Mouse (Mus musculus) liver, embryonic 14.5 days (tissue): ENCODE data around the gene Snrpa. TPM values are rescaled to one million over a fixed set of nuclear protein-coding genes. Genes with fewer than 3 reads are reported as not detected.

Experiments
- ATAC-seq: fragments of 200-750 bp; cut with Nextera tagmentation; 2 replicates; pipeline ENCODE4 v1.8.0; 2017; ENCODE audit warnings: moderate number of reproducible peaks, mild to moderate bottlenecking, moderate library complexity; ENCODE audit not compliant: insufficient read depth
- DNase-seq, 3 experiments: peaks; one replicate each; pipeline ENCODE4 v3.0.0-alpha.2; 2012 to 2013; ENCODE audit warnings: low read depth in 3 of 3, low spot score in 3 of 3
- H3K27ac ChIP-seq: fragments of 300-500 bp; sonication (generic); 2 replicates; pipeline ENCODE4 v1.5.1; 2014; ENCODE audit warnings: moderate library complexity, mild to moderate bottlenecking, control low read depth, inconsistent platforms
- H3K27me3 ChIP-seq: fragments of 300-500 bp; sonication (generic); 2 replicates; pipeline ENCODE4 v1.6.1; 2014; ENCODE audit warnings: mild to moderate bottlenecking, low read length, moderate library complexity; ENCODE audit not compliant: control insufficient read depth, insufficient read depth
- H3K36me3 ChIP-seq: fragments of 300-500 bp; sonication (generic); replicated peaks from 2 replicates; pipeline ENCODE4 v1.6.1; 2014; ENCODE audit warnings: low read depth; ENCODE audit not compliant: control insufficient read depth, insufficient read depth
- H3K4me1 ChIP-seq, 2 experiments: fragments of 200-500 bp in 1 of 2; fragments of 300-500 bp in 1 of 2; sonication (generic) in 1 of 2; replicated peaks; 2 replicates each; pipeline ENCODE4 v1.6.1; 2012 to 2014; ENCODE audit warnings: antibody characterized with exemption in 1 of 2, inconsistent platforms in 1 of 2, low read length in 1 of 2; ENCODE audit not compliant: control insufficient read depth in 2 of 2, insufficient read depth in 2 of 2
- H3K4me2 ChIP-seq: fragments of 300-500 bp; sonication (generic); 2 replicates; pipeline ENCODE4 v1.6.1; 2014; ENCODE audit warnings: low read depth, mild to moderate bottlenecking, control low read depth, moderate library complexity
- H3K4me3 ChIP-seq, 2 experiments: fragments of 200-500 bp in 1 of 2; fragments of 300-500 bp in 1 of 2; sonication (generic) in 1 of 2; 2 replicates each; pipeline ENCODE4 v1.5.1; 2012 to 2014; ENCODE audit warnings: low read depth in 2 of 2, low read length in 2 of 2, mild to moderate bottlenecking in 2 of 2, control low read depth in 1 of 2, inconsistent platforms in 1 of 2, moderate library complexity in 1 of 2; ENCODE audit not compliant: insufficient read depth in 1 of 2
- H3K9ac ChIP-seq: fragments of 300-500 bp; sonication (generic); replicated peaks from 2 replicates; pipeline ENCODE4 v1.6.1; 2014; ENCODE audit warnings: mild to moderate bottlenecking, control low read depth, moderate library complexity
- H3K9me3 ChIP-seq: fragments of 300-500 bp; sonication (generic); 2 replicates; pipeline ENCODE4 v1.6.1; 2016; ENCODE audit warnings: low read length, mixed read lengths; ENCODE audit not compliant: control insufficient read depth
- CTCF ChIP-seq: IDR thresholded peaks from 2 replicates; pipeline ENCODE4 v1.5.1; 2016; ENCODE audit warnings: antibody characterized with exemption, low read depth, control low read depth
- EP300 ChIP-seq: IDR thresholded peaks from 2 replicates; pipeline ENCODE4 v1.6.1; 2016; ENCODE audit warnings: antibody characterized with exemption, low read depth
- WGBS: fragments of 180-500 bp; shearing (Covaris S2); extraction: QIAGEN DNeasy Blood & Tissue Kit; methylation state at CpG from one replicate; pipeline ENCODE4 v1.1.7; 2014; ENCODE audit not compliant: insufficient replicate concordance; 5-methylcytosine and 5-hydroxymethylcytosine counted together
- polyA plus RNA-seq, 2 experiments: library from polyadenylated mRNA; depleted of rRNA in 1 of 2; stranded (reverse) in 1 of 2; unstranded in 1 of 2; fragments of >200 nt; fragmentation: Nextera tagmentation in 1 of 2; extraction: Ambion mirVana in 1 of 2; gene quantifications; 2 replicates each; pipeline versions ENCODE4 v1.2.1 to v1.2.3; 2012 to 2014

The Snrpa gene
- polyA plus RNA-seq, 2 experiments = 82.6 to 93.3 TPM

GRCm38 (mm10) chr7:27182498-27182897 lies 13.6 kb downstream of the Snrpa start:
- Histone ChIP-seq H3K9ac (no peak overlapping the region), H3K36me3 (peaks cover 17% of the 10 kb centered on the region), H3K4me3 (no peak overlapping the region), H3K9me3 (no peaks in the 10 kb centered on the region), H3K27ac (no peak overlapping the region), H3K4me1 (peaks cover 10 to 18% of the 10 kb centered on the region in 2 experiments), H3K27me3 (no peaks in the 10 kb centered on the region), H3K4me2 (no peak overlapping the region)
- TF ChIP-seq EP300 = no peak
- TF ChIP-seq CTCF = no peak
- no peak for DNase-seq
- 70% methylated on average over 1 of the region's 1 CpGs for WGBS
- ATAC-seq = no peak

- no peak within 1 kb of the TSS for H3K27ac ChIP-seq
- no peak within 1 kb of the TSS for H3K4me3 ChIP-seq
- H3K27me3 ChIP-seq = no peaks in the 10 kb centered on the region
- ATAC-seq (no peak), DNase-seq (no peak)
- H3K4me1 ChIP-seq = peaks cover 10 to 18% of the 10 kb centered on the region in 2 experiments
- no peaks in the 10 kb centered on the region for H3K9me3 ChIP-seq
- peaks cover 9% of the 10 kb centered on the region for H3K36me3 ChIP-seq
- no peak within 1 kb of the TSS for H3K9ac ChIP-seq
- TF ChIP-seq EP300 (no peak), CTCF (no peak)
- 64% methylated on average over 14 of the region's 14 CpGs for WGBS
- H3K4me2 ChIP-seq = no peak within 1 kb of the TSS
Measured at GRCm38 (mm10) chr7:27180837-27181695, 15.0 kb downstream of the Snrpa start, which contains the start of the genes Gm21983 and Mia. Gm21983 (minus strand) TSS chr7:27181086. Mia (minus strand) TSS chr7:27181157.

GRCm38 (mm10) chr7:27180036-27180435 lies 16.0 kb downstream of the Snrpa start:
- no peak overlapping the region for H3K27ac ChIP-seq
- 65% methylated on average over 5 of the region's 5 CpGs for WGBS
- H3K9ac ChIP-seq = no peak overlapping the region
- TF ChIP-seq CTCF (no peak), EP300 (no peak)
- H3K27me3 ChIP-seq = no peaks in the 10 kb centered on the region
- no peaks in the 10 kb centered on the region for H3K9me3 ChIP-seq
- no peaks in the 10 kb centered on the region; the same call in none of the 2 replicates for H3K36me3 ChIP-seq
- H3K4me2 ChIP-seq = no peak overlapping the region
- no peak for ATAC-seq
- no peak for DNase-seq
- peaks cover 10 to 18% of the 10 kb centered on the region in 2 experiments for H3K4me1 ChIP-seq
- no peak overlapping the region for H3K4me3 ChIP-seq

- TF ChIP-seq EP300 (no peak), CTCF (no peak)
- H3K4me3 ChIP-seq = peak overlapping the region; percentile 54 to 88
- no peaks in the 10 kb centered on the region for H3K9me3 ChIP-seq
- H3K27me3 ChIP-seq = no peaks in the 10 kb centered on the region
- H3K4me2 ChIP-seq = peak overlapping the region; percentile 73
- H3K4me1 ChIP-seq = peaks cover 10 to 18% of the 10 kb centered on the region in 2 experiments
- peak overlapping the region; percentile 37 for H3K9ac ChIP-seq
- 42% methylated on average over 16 of the region's 16 CpGs for WGBS
- H3K36me3 ChIP-seq = no peaks in the 10 kb centered on the region; the same call in 1 of the 2 replicates
- DNase-seq = no peak
- no peak for ATAC-seq
- H3K27ac ChIP-seq = no peak overlapping the region
Measured at GRCm38 (mm10) chr7:27179217-27179918, 16.7 kb downstream of the Snrpa start.
